Mouse (Mus musculus) megakaryocyte progenitor cell, adult 5-6 weeks (primary cell): Measurements from ENCODE around the gene Tmem30c. TPM values are rescaled to one million over a fixed set of nuclear protein-coding genes. Genes with fewer than 3 reads are reported as not detected.

Experiments
- ATAC-seq: replicated peaks from 2 replicates; pipeline ENCODE4 v1.8.0; 2016; ENCODE audit warnings: mild to moderate bottlenecking, moderate TSS enrichment, inconsistent platforms; ENCODE audit not compliant: poor library complexity
- total RNA-seq, 2 experiments: library from RNA; stranded (forward) in 1 of 2; stranded (reverse) in 1 of 2; fragments of 157-497, 149-512 nt in 1 of 2; fragments of 200-1000 nt in 1 of 2; gene quantifications; 2 replicates each; pipeline versions ENCODE4 v1.2.3 to v1.2.4; 2015 to 2017

Gene Tmem30c
- total RNA-seq, 2 experiments from 2014 or later, result 0.20 TPM; not detected in 1

- peak; percentile 92 for ATAC-seq
Measured at GRCm38 (mm10) chr16:57301512-57302115, 8.9 kb upstream of the Tmem30c start.

GRCm38 (mm10) chr16:57295216-57295934 is 2.7 kb upstream of the Tmem30c start:
- ATAC-seq, result no peak

GRCm38 (mm10) chr16:57292296-57292695 is 369 bp downstream of the Tmem30c start:
- ATAC-seq, result no peak

GRCm38 (mm10) chr16:57291696-57292095 is 969 bp downstream of the Tmem30c start:
- 0 out of 2 replicates have a peak, but pooled peaks have one; percentile 20 for ATAC-seq

- ATAC-seq, result no peak
Measured at GRCm38 (mm10) chr16:57281417-57281816, 11.2 kb downstream of the Tmem30c start.

- peak; percentile 89 for ATAC-seq
Measured at GRCm38 (mm10) chr16:57280221-57281217, 12.1 kb downstream of the Tmem30c start.

- ATAC-seq, result peak; percentile 48; the same call in 1 of the 2 replicates
Measured at GRCm38 (mm10) chr16:57278976-57279626, 13.6 kb downstream of the Tmem30c start.

- no peak for ATAC-seq
Measured at GRCm38 (mm10) chr16:57269751-57270150, 22.9 kb downstream of the Tmem30c start.

GRCm38 (mm10) chr16:57268058-57268841 is 24.4 kb downstream of the Tmem30c start:
- no peak for ATAC-seq

- ATAC-seq, result no peak
Measured at GRCm38 (mm10) chr16:57267068-57267467, 25.6 kb downstream of the Tmem30c start.

- ATAC-seq, result no peak
Measured at GRCm38 (mm10) chr16:57260152-57260551, 32.5 kb downstream of the Tmem30c start.

- peak; percentile 94 for ATAC-seq
Measured at GRCm38 (mm10) chr16:57259356-57260083, 33.1 kb downstream of the Tmem30c start.

- ATAC-seq, result no peak
Measured at GRCm38 (mm10) chr16:57251589-57252421, 40.9 kb downstream of the Tmem30c start.

GRCm38 (mm10) chr16:57250991-57251390 is 41.7 kb downstream of the Tmem30c start:
- no peak for ATAC-seq

GRCm38 (mm10) chr16:57247464-57247863 is 45.2 kb downstream of the Tmem30c start:
- ATAC-seq, result no peak

- ATAC-seq, result peak; percentile 92
Measured at GRCm38 (mm10) chr16:57246596-57246995, 46.1 kb downstream of the Tmem30c start.

GRCm38 (mm10) chr16:57243858-57244248 is 48.8 kb downstream of the Tmem30c start:
- peak; percentile 63 for ATAC-seq

- ATAC-seq, result peak; percentile 41
Measured at GRCm38 (mm10) chr16:57243205-57243857, 49.3 kb downstream of the Tmem30c start.
